Mouse (Mus musculus): ENCODE measurements around the gene Rab28. TPM values are rescaled to one million over a fixed set of nuclear protein-coding genes. Genes with fewer than 3 reads are reported as not detected.
"Not testable (repeated sequence)": the region's sequence is repeated elsewhere in the genome, so short reads cannot be mapped to it uniquely, and the experiment has no call there.

The Rab28 gene
- polyA plus RNA-seq, 1 experiment from 2014 or later = 57.7 TPM

DNA sequence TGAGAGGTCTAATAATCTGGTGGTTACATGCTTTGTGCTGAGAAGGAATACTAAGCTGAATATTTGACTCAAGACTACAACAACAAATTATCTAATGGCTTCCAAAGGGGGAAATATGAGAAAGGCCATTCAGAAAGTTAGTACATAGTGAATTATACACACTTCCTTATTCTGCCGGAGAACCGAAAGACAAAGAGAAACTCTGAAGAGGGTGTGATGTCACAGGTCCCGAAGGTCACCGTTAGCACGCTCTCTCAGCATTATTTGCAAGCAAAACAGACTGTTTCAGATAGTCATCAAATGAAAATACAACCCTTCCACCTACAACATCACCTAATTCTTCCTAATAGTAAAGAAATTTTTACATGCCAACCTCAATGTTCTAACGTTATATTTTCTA lies 30.9 kb upstream of the Rab28 start:
- H3K4me3 ChIP-seq (ENCODE audit: low read length) = no peak overlapping the region
- no peaks in the 10 kb centered on the region for H3K36me3 ChIP-seq (ENCODE audit: control insufficient read depth, insufficient read depth, low read length)
- H3K27me3 ChIP-seq (ENCODE audit: control insufficient read depth, insufficient read depth, low read depth, low read length) = 0 out of 2 replicates have a peak, but pooled peaks cover 1% of the 10 kb centered on the region
- H3K9ac ChIP-seq (ENCODE audit: low read length) = no peak overlapping the region
- 51% methylated on average over 6 of the region's 6 CpGs for WGBS
- H3K9me3 ChIP-seq (ENCODE audit: control insufficient read depth, low read length) = no peaks in the 10 kb centered on the region
- H3K27ac ChIP-seq (ENCODE audit: low read length) = no peak overlapping the region
- no peak for ATAC-seq (ENCODE audit: low read depth)
- H3K4me1 ChIP-seq (replicated peaks; ENCODE audit: control insufficient read depth, insufficient read depth, low read length) = no peaks in the 10 kb centered on the region
- H3K4me2 ChIP-seq (ENCODE audit: low read depth, low read length) = no peak overlapping the region

DNA sequence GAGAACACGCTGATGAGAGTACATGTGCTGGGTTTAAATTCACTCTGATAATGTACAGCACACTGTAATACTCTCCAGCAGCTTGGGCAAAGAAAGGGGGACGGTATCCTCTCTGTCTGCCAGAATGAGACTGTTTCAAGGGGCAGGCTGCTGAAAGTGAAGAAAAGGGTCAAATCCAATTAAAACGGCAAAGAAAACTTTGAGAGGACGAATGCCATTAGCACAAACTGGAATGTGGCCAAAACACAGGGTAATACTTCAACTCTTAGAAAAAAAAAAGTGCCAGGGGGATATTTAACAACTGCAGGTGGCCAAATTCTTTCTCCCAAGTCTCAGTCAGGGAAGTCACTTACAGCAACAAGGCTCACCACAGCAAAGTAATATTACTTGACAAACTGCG lies 29.1 kb upstream of the Rab28 start:
- no peaks in the 10 kb centered on the region for H3K9me3 ChIP-seq (ENCODE audit: control insufficient read depth, low read length)
- no peaks in the 10 kb centered on the region for H3K36me3 ChIP-seq (ENCODE audit: control insufficient read depth, insufficient read depth, low read length)
- no peak overlapping the region for H3K9ac ChIP-seq (ENCODE audit: low read length)
- no peak overlapping the region for H3K4me2 ChIP-seq (ENCODE audit: low read depth, low read length)
- no peak overlapping the region for H3K27ac ChIP-seq (ENCODE audit: low read length)
- no peaks in the 10 kb centered on the region for H3K27me3 ChIP-seq (ENCODE audit: control insufficient read depth, insufficient read depth, low read depth, low read length)
- no peak overlapping the region for H3K4me3 ChIP-seq (ENCODE audit: low read length)
- no peak for ATAC-seq (ENCODE audit: low read depth)
- WGBS = 42% methylated on average over 5 of the region's 5 CpGs
- no peaks in the 10 kb centered on the region for H3K4me1 ChIP-seq (replicated peaks; ENCODE audit: control insufficient read depth, insufficient read depth, low read length)

DNA sequence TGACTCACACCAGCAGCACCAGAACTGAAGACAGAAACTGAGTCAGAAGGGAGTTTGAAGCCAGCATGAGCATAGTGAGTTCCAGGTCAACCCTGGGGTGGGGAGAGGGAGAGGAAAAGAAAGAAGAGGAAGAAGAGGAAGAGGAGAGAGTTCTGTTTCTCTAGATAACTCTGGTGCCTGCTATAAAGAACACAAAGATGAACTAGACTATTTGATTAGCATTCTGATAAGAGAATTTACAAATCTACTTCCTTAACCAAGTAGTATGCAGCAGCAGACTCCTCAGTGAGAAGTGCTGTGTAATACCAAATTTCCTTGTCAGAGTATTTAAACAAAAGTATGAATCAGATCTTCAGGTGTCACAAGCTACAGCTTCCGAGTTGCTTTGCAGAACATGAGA lies 19.1 kb upstream of the Rab28 start:
- Histone ChIP-seq H3K4me2 (ENCODE audit: low read depth, low read length) (no peak overlapping the region), H3K9me3 (ENCODE audit: control insufficient read depth, low read length) (no peaks in the 10 kb centered on the region), H3K4me3 (ENCODE audit: low read length) (no peak overlapping the region), H3K36me3 (ENCODE audit: control insufficient read depth, insufficient read depth, low read length) (no peaks in the 10 kb centered on the region), H3K27me3 (ENCODE audit: control insufficient read depth, insufficient read depth, low read depth, low read length) (no peaks in the 10 kb centered on the region), H3K4me1 (replicated peaks; ENCODE audit: control insufficient read depth, insufficient read depth, low read length) (no peaks in the 10 kb centered on the region), H3K9ac (ENCODE audit: low read length) (no peak overlapping the region), H3K27ac (ENCODE audit: low read length) (no peak overlapping the region)
- WGBS = 67% methylated on average over 1 of the region's 1 CpGs
- no peak for ATAC-seq (ENCODE audit: low read depth)

DNA sequence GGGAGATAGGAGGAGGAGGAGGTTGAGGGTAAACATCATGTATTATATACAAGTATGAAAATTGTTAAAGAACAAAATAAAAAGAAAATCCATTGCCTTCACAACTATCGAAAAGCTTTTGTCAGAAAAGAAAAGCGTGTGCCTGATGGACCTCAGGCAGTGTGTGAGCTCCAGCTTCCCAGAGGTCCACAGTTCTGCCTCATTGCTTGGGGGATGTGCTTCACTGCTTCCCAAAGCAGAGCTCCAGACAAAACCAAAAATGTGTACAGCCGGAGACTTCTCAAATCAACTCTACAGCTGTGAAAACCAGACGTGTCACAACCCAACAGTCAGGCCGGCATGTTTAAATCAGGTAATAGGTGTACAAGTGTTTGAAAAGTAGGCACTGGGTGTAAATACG lies 17.6 kb upstream of the Rab28 start:
- H3K36me3 ChIP-seq (ENCODE audit: control insufficient read depth, insufficient read depth, low read length) = no peaks in the 10 kb centered on the region
- no peaks in the 10 kb centered on the region for H3K27me3 ChIP-seq (ENCODE audit: control insufficient read depth, insufficient read depth, low read depth, low read length)
- no peak for ATAC-seq (ENCODE audit: low read depth)
- WGBS = 77% methylated on average over 6 of the region's 6 CpGs
- H3K4me2 ChIP-seq (ENCODE audit: low read depth, low read length) = no peak overlapping the region
- no peaks in the 10 kb centered on the region for H3K9me3 ChIP-seq (ENCODE audit: control insufficient read depth, low read length)
- no peak overlapping the region for H3K9ac ChIP-seq (ENCODE audit: low read length)
- no peak overlapping the region for H3K27ac ChIP-seq (ENCODE audit: low read length)
- no peak overlapping the region for H3K4me3 ChIP-seq (ENCODE audit: low read length)
- H3K4me1 ChIP-seq (replicated peaks; ENCODE audit: control insufficient read depth, insufficient read depth, low read length) = no peaks in the 10 kb centered on the region

DNA sequence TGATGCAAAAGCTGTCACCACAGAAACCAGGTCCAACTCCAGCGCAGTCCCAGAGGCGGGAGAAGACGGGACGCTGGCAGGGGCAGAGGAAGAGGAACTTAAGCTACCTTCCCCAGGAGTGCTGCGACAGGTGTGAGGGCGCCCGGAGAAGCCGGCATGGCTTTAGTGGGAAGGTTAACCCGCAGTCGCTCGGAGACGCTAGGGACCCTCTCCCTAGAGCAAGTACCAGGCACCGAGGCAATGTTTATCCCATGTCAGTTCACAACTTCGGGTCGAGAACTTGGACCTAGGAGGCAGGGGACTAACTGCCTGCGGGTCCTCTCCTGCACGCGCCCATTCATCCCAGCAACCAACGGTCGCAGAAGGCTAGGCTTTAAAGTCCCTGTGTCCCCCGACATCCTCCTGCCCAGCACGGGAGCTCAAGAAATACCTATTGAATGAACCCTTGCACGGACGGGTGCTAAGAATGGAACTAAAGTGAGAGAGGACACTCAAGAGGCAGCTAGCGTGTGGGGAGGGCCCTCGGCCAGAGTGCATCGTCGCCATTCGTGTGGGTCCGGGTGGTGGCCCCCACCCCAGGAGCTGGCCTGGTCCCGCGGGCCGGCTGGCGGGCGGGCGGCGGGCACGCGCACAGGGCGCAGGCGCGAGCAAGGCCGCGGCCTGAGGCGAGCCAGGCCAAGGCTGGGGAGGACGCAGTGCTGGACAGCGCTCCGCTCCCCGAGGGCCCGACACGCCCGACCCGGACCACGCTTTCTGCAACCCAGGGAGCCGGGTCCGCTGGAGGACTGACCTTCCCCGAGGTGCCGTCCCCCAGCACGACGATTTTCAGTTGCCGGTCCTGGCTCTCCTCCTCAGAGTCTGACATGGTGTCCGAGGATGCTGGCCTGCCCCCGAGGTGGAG lies 592 bp downstream of the Rab28 start:
- Histone ChIP-seq H3K4me1 (replicated peaks; ENCODE audit: control insufficient read depth, insufficient read depth, low read length) (0 out of 2 replicates have a peak, but pooled peaks cover 2% of the 10 kb centered on the region), H3K27ac (ENCODE audit: low read length) (peak overlapping the region; percentile 87), H3K9me3 (ENCODE audit: control insufficient read depth, low read length) (no peaks in the 10 kb centered on the region), H3K4me3 (ENCODE audit: low read length) (peak overlapping the region; percentile 89), H3K9ac (ENCODE audit: low read length) (peak overlapping the region; percentile 86), H3K4me2 (ENCODE audit: low read depth, low read length) (peak overlapping the region; percentile 97), H3K36me3 (ENCODE audit: control insufficient read depth, insufficient read depth, low read length) (no peaks in the 10 kb centered on the region), H3K27me3 (ENCODE audit: control insufficient read depth, insufficient read depth, low read depth, low read length) (no peaks in the 10 kb centered on the region)
- ATAC-seq (ENCODE audit: low read depth) = peak; percentile 93
- WGBS = under 1% methylated on average over 57 of the region's 63 CpGs

DNA sequence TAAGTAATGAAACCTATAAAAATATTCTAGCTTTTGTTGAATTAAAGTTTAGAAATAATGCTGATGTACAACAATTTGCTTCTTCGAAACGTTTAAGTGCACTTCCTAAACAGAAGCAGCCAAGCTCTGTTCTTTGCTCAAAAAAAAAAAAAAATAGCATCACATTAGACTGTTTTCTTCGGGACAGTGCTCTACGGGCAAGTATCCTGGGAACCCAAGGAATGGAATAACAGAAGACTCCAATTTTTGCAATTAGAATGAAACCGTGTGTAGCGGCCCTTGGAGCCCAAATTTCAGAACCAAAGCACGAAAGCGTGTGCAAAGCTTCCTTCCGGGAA lies 1.2 kb downstream of the Rab28 start:
- Histone ChIP-seq H3K9me3 (ENCODE audit: control insufficient read depth, low read length) (no peaks in the 10 kb centered on the region), H3K4me1 (replicated peaks; ENCODE audit: control insufficient read depth, insufficient read depth, low read length) (0 out of 2 replicates have a peak, but pooled peaks cover 2% of the 10 kb centered on the region), H3K27ac (ENCODE audit: low read length) (no peak overlapping the region), H3K4me2 (ENCODE audit: low read depth, low read length) (peak overlapping the region; percentile 97), H3K27me3 (ENCODE audit: control insufficient read depth, insufficient read depth, low read depth, low read length) (no peaks in the 10 kb centered on the region), H3K36me3 (ENCODE audit: control insufficient read depth, insufficient read depth, low read length) (no peaks in the 10 kb centered on the region), H3K4me3 (ENCODE audit: low read length) (peak overlapping the region; percentile 89), H3K9ac (ENCODE audit: low read length) (peak overlapping the region; percentile 86; the same call in 1 of the 2 replicates)
- ATAC-seq (ENCODE audit: low read depth) = no peak
- 4% methylated on average over 9 of the region's 9 CpGs for WGBS

DNA sequence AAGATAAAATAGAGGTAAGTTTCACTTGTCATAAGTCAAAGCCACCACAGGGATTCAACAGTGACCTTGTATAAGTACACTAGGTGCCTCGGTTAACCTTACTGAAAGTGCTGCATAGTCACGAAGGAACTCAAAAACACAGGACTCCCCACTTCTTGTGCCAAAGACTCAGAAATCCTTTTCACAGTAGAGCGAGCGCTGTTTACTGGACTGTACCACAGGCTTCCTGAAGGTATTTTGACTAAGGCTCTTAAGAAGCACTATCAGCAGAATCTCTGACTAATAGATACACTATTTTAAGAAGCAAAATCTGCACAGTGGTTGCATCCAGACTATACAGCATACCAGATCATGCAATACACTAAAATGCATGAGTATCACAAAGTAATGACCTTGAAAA lies 6.9 kb downstream of the Rab28 start:
- H3K4me1 ChIP-seq (replicated peaks; ENCODE audit: control insufficient read depth, insufficient read depth, low read length); H3K4me3 ChIP-seq (ENCODE audit: low read length); H3K9ac ChIP-seq (ENCODE audit: low read length); H3K36me3 ChIP-seq (ENCODE audit: control insufficient read depth, insufficient read depth, low read length); ATAC-seq (ENCODE audit: low read depth); H3K27ac ChIP-seq (ENCODE audit: low read length); H3K27me3 ChIP-seq (ENCODE audit: control insufficient read depth, insufficient read depth, low read depth, low read length); H3K9me3 ChIP-seq (ENCODE audit: control insufficient read depth, low read length); H3K4me2 ChIP-seq (ENCODE audit: low read depth, low read length): not testable (repeated sequence)
- 88% methylated on average over 4 of the region's 4 CpGs for WGBS

DNA sequence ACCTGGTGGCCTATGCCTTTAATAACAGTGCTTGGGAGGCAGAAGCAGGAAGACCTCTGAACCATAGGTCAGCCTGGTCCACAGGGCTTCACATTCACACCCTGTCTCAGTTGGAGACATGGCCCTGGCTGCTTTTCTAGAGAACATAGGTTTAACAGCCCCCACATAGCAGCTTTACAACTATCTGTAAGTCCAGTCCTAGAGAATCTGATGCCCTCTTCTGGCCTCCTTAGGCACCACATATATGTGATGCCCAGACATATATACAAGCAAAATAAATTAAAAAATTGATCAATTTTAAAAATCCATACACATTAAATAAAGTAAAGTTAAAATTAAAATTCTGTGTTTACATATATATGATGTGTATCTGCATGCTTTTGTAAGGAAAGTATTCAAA lies 10.0 kb downstream of the Rab28 start:
- no peak overlapping the region for H3K27ac ChIP-seq (ENCODE audit: low read length)
- H3K36me3 ChIP-seq (ENCODE audit: control insufficient read depth, insufficient read depth, low read length) = no peaks in the 10 kb centered on the region
- no peak overlapping the region for H3K4me2 ChIP-seq (ENCODE audit: low read depth, low read length)
- no peaks in the 10 kb centered on the region for H3K27me3 ChIP-seq (ENCODE audit: control insufficient read depth, insufficient read depth, low read depth, low read length)
- no peak for ATAC-seq (ENCODE audit: low read depth)
- H3K4me1 ChIP-seq (replicated peaks; ENCODE audit: control insufficient read depth, insufficient read depth, low read length) = no peaks in the 10 kb centered on the region
- H3K9me3 ChIP-seq (ENCODE audit: control insufficient read depth, low read length) = no peaks in the 10 kb centered on the region
- no peak overlapping the region for H3K4me3 ChIP-seq (ENCODE audit: low read length)
- no peak overlapping the region for H3K9ac ChIP-seq (ENCODE audit: low read length)

DNA sequence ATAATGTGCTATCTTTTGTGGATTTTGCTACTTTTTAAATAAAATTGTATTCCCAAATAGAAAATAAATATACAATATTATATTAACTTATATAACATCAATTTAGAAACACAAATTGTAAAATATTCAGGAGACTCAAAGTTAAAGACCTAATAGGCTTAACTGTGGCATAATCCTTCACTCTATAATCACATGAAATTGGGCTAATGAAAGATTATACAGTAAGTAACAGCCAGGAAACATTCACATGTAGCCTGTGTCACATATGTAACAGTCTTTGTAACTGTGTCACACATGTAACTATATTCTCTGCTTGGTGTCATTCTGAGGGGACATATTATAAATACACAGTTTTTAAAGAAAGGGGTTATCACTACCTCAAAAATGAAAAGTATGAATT lies 22.9 kb downstream of the Rab28 start:
- no peak overlapping the region for H3K4me2 ChIP-seq (ENCODE audit: low read depth, low read length)
- H3K36me3 ChIP-seq (ENCODE audit: control insufficient read depth, insufficient read depth, low read length) = no peaks in the 10 kb centered on the region
- H3K9ac ChIP-seq (ENCODE audit: low read length) = no peak overlapping the region
- H3K9me3 ChIP-seq (ENCODE audit: control insufficient read depth, low read length) = no peaks in the 10 kb centered on the region
- no peaks in the 10 kb centered on the region for H3K27me3 ChIP-seq (ENCODE audit: control insufficient read depth, insufficient read depth, low read depth, low read length)
- no peak overlapping the region for H3K4me3 ChIP-seq (ENCODE audit: low read length)
- no peak overlapping the region for H3K27ac ChIP-seq (ENCODE audit: low read length)
- no peaks in the 10 kb centered on the region for H3K4me1 ChIP-seq (replicated peaks; ENCODE audit: control insufficient read depth, insufficient read depth, low read length)
- no peak for ATAC-seq (ENCODE audit: low read depth)

Data from lung, embryonic 16.5 days (tissue).